Mouse (Mus musculus): Measurements from ENCODE around the gene Olfr1375. TPM values are rescaled to one million over a fixed set of nuclear protein-coding genes. Genes with fewer than 3 reads are reported as not detected.

Gene Olfr1375
- polyA plus RNA-seq, 1 experiment from 2014 or later = not detected

DNA sequence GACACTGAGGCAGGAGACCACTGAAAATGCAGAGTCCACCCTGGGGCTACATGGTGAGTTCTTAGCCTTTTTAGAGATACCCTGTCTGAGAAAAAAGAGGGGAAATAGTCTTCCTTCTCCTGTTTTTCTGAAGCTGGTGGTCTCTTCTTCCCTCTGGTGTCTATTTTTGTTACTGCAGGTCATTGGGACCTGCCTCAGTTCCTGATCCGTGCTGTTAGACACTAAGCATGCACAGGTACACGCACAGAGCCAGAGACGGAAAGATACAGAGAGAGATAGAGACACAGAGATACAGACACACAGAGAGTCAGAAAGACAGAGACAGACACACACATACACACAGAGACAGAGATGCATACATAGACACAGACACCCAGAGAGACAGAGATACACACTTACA lies 5.3 kb downstream of the Olfr1375 start:
- no peak overlapping the region for H3K4me2 ChIP-seq (replicated peaks)
- H3K27me3 ChIP-seq (replicated peaks) = no peaks in the 10 kb centered on the region
- H3K9ac ChIP-seq = no peak overlapping the region
- no peak overlapping the region for H3K4me3 ChIP-seq (replicated peaks)
- no peak for ATAC-seq
- no peaks in the 10 kb centered on the region for H3K9me3 ChIP-seq
- H3K27ac ChIP-seq = no peak overlapping the region
- H3K4me1 ChIP-seq (replicated peaks) = no peaks in the 10 kb centered on the region
- 30% methylated on average over 3 of the region's 3 CpGs for WGBS
- no peaks in the 10 kb centered on the region for H3K36me3 ChIP-seq

DNA sequence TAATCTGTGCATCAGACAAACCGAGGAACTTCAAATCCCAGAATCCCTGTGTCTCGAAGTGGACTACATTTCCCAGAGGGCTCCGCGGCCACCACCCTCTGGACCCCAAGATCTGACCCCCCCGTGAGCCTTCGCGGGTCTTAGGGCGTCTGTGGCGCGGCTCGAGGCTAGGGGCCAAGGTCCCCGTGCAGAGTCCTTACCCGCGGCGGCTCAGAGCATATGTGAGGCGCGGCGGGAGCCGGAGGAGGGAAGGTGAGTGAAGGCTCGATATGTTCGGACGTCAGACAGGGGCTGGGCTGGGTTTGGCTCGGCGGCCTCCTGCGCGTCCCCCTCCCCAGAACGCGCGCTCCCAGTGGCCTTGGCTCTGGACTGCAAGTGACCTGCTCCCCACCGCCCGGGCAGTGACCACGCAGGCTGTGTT lies 11.3 kb downstream of the Olfr1375 start, which contains the start of gene Zfp354a:
TSS of gene Zfp354a (plus strand) at position 107 of the 421 bp plus-strand sequence.
- peak within 1 kb of the TSS; percentile 90 for H3K4me2 ChIP-seq (replicated peaks)
- H3K4me1 ChIP-seq (replicated peaks) = peaks cover 10% of the 10 kb centered on the region
- ATAC-seq = peak; percentile 96
- under 1% methylated on average over 32 of the region's 32 CpGs for WGBS
- no peaks in the 10 kb centered on the region for H3K27me3 ChIP-seq (replicated peaks)
- H3K4me3 ChIP-seq (replicated peaks) = peak within 1 kb of the TSS; percentile 84
- 0 out of 2 replicates have a peak within 1 kb of the TSS, but pooled peaks have one; percentile 40 for H3K27ac ChIP-seq
- peak within 1 kb of the TSS; percentile 79 for H3K9ac ChIP-seq
- H3K36me3 ChIP-seq = no peaks in the 10 kb centered on the region
- no peaks in the 10 kb centered on the region for H3K9me3 ChIP-seq

DNA sequence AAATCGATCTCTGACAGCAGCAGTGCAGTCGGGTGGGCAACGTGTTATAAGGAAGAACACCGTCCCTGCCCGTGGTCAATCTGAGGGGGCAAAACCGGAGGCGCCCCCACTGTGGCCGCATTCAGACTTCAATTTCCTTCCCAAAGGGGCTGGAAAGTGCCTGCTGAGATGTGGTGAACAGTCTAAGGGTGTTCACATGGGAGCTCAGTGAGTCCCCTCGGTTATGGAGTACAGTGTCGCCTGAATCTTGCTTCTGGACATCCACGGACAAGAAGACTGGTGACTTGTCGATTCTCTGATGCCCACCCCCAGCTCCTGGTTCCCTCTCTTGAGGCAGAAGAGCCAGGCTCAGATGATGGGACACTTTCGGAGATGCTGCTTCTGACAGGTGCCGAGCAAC lies 11.7 kb downstream of the Olfr1375 start:
- peak overlapping the region; percentile 79 for H3K9ac ChIP-seq
- peak overlapping the region; percentile 84 for H3K4me3 ChIP-seq (replicated peaks)
- no peaks in the 10 kb centered on the region for H3K27me3 ChIP-seq (replicated peaks)
- H3K4me2 ChIP-seq (replicated peaks) = peak overlapping the region; percentile 90
- H3K36me3 ChIP-seq = no peaks in the 10 kb centered on the region
- H3K27ac ChIP-seq = 0 out of 2 replicates have a peak overlapping the region, but pooled peaks have one; percentile 40
- WGBS = 9% methylated on average over 14 of the region's 14 CpGs
- H3K9me3 ChIP-seq = no peaks in the 10 kb centered on the region
- ATAC-seq = peak; percentile 64
- H3K4me1 ChIP-seq (replicated peaks) = peaks cover 10% of the 10 kb centered on the region

DNA sequence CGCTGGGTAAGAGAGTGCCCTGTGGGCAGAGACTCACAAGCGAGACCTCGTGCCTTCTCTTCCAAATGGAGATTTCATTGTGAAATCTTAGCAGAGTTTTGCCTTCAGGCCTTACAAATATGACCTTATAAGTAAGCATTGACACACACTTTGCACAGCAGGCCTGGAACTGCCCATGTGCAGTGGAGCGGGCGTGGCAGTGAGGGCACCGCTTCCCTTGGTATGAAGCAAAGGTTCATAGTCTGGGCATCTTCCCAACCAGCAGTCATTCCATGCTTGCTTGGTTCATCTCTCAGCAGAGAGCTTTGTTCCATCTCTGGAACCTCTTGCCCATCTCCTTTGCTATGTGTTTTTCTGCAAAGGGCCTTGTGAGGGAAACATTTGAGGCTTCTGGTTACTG lies 13.1 kb downstream of the Olfr1375 start:
- no peaks in the 10 kb centered on the region for H3K27me3 ChIP-seq (replicated peaks)
- ATAC-seq = no peak
- WGBS = 96% methylated on average over 6 of the region's 6 CpGs

DNA sequence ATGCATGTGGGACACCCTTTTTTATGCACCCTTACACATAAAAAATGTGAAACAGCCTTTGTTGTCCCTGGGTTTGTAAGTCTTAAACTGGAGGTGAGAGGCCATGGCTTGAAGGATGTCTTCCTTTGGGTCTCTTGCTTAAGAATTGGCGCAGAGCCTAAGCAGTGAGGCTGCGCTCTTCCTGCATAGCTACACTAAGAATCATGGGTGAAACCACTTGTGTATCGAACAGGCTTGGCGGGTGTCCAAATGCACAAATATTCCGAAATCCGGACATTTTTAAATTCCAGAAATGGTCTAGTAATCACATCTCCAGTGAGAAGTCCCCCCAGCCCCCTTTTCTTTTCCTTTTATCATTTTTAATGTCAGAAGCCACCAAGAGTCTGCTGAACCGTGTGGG lies 15.4 kb downstream of the Olfr1375 start:
- 59% methylated on average over 7 of the region's 7 CpGs for whole genome bisulfite sequencing
- H3K36me3 ChIP-seq = no peaks in the 10 kb centered on the region; the same call in 1 of the 2 replicates
- no peak overlapping the region for H3K9ac ChIP-seq
- no peaks in the 10 kb centered on the region; the same call in 1 of the 2 replicates for H3K9me3 ChIP-seq
- H3K4me2 ChIP-seq (replicated peaks) = no peak overlapping the region
- H3K27me3 ChIP-seq (replicated peaks) = no peaks in the 10 kb centered on the region
- ATAC-seq = no peak
- no peak overlapping the region for H3K4me3 ChIP-seq (replicated peaks)
- no peak overlapping the region for H3K27ac ChIP-seq
- peaks cover 10% of the 10 kb centered on the region for H3K4me1 ChIP-seq (replicated peaks)

More for the DNA sequence above, 13.1 kb downstream of the Olfr1375 start:
- Histone ChIP-seq H3K9me3 (no peaks in the 10 kb centered on the region), H3K4me2 (replicated peaks) (no peak overlapping the region), H3K36me3 (no peaks in the 10 kb centered on the region), H3K9ac (no peak overlapping the region), H3K27ac (no peak overlapping the region), H3K4me1 (replicated peaks) (peaks cover 10% of the 10 kb centered on the region), H3K4me3 (replicated peaks) (no peak overlapping the region)

DNA sequence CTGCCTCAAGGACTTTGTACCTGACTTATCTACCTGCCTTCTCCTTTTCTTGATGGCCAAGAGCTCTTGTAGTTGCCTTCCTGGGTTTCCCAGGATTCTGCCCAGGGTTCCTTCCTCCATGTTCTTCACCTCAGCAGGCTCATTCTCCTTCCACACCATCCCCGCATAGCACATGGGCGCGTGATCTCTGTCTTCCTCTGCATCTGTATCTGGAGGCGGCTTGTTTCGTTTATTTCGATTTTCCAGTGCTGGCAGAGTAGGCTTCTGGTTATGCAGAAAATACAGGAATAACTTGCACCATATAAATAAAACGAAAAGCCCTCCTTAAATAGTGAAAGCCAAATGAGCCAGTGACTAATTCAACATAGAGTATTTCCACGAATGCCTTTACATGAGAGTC lies 15.9 kb downstream of the Olfr1375 start:
- Histone ChIP-seq H3K36me3 (peaks cover 4% of the 10 kb centered on the region), H3K9ac (no peak overlapping the region), H3K9me3 (no peaks in the 10 kb centered on the region; the same call in 1 of the 2 replicates), H3K27me3 (replicated peaks) (no peaks in the 10 kb centered on the region), H3K4me2 (replicated peaks) (no peak overlapping the region), H3K4me3 (replicated peaks) (no peak overlapping the region), H3K27ac (no peak overlapping the region), H3K4me1 (replicated peaks) (peaks cover 10% of the 10 kb centered on the region)
- 93% methylated on average over 8 of the region's 8 CpGs for WGBS
- ATAC-seq = no peak

DNA sequence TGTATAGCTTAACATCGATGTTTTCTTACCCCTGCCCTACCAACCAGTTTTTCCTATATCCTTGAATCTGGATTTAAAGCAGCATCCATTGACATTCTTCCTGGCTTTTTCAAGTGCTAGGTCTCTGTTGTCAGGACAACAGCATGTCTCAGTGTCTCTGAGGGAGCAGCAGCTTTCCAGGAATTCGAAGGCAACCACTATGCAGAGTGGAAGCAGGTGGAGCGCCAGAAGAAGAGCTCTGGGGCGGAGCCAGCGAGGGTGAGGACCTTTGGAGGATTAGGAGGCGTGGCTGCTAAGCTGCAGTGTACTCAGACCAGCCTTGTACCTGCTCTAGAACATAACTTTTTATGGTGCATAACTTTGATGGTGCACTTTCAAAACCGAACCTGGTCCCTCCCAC lies 36.6 kb downstream of the Olfr1375 start:
- Histone ChIP-seq H3K4me3 (replicated peaks) (no peak overlapping the region), H3K36me3 (no peaks in the 10 kb centered on the region), H3K9me3 (no peaks in the 10 kb centered on the region), H3K27me3 (replicated peaks) (no peaks in the 10 kb centered on the region), H3K4me2 (replicated peaks) (no peak overlapping the region), H3K27ac (no peak overlapping the region), H3K9ac (no peak overlapping the region), H3K4me1 (replicated peaks) (no peaks in the 10 kb centered on the region)
- WGBS = 39% methylated on average over 7 of the region's 7 CpGs
- no peak for ATAC-seq

DNA sequence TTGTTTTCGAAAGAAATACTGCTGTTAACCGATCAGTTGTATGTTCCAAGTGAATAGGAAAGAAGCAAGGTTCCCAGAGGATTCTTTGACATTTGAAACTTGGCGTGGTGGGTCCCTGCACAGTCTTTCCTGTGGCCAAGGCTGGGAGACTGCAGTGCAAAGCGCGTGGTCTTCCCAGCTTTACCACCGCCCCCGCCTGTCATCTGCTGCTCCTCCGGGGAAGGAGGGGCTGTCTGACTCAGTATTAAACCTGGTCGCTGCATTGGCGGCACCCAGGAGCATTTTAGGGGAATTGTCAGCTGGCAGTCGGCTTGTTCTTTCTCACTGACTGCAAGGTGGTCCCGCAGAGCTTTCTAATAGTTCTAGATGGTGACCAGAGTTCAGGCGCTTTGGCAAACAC lies 37.4 kb downstream of the Olfr1375 start:
- no peak for ATAC-seq
- H3K27ac ChIP-seq = no peak overlapping the region
- H3K9ac ChIP-seq = no peak overlapping the region
- H3K4me1 ChIP-seq (replicated peaks) = no peaks in the 10 kb centered on the region
- H3K27me3 ChIP-seq (replicated peaks) = no peaks in the 10 kb centered on the region
- no peaks in the 10 kb centered on the region for H3K9me3 ChIP-seq
- no peak overlapping the region for H3K4me2 ChIP-seq (replicated peaks)
- no peaks in the 10 kb centered on the region for H3K36me3 ChIP-seq
- H3K4me3 ChIP-seq (replicated peaks) = no peak overlapping the region
- WGBS = 58% methylated on average over 13 of the region's 13 CpGs

Other genes starting within 250 kb of the Olfr1375 start
- 15.0 and 16.3 TPM in 2 replicates for gene Zfp354c, start 220.4 kb upstream of the Olfr1375 start, polyA plus RNA-seq (2015; fragmentation: Nextera tagmentation; extraction: Ambion mirVana)
- gene Zfp879, start 206.6 kb upstream of the Olfr1375 start, polyA plus RNA-seq (2015; fragmentation: Nextera tagmentation; extraction: Ambion mirVana) = 0.33 and 0.44 TPM in 2 replicates
- 0.06 TPM in 1 of 2 replicates, not detected in the other for gene Grm6, start 197.4 kb upstream of the Olfr1375 start, polyA plus RNA-seq (2015; fragmentation: Nextera tagmentation; extraction: Ambion mirVana)
- 5.1 and 5.2 TPM in 2 replicates for gene Zfp454, start 160.5 kb upstream of the Olfr1375 start, polyA plus RNA-seq (2015; fragmentation: Nextera tagmentation; extraction: Ambion mirVana)
- 9.1 and 9.8 TPM in 2 replicates for gene Zfp2, start 131.9 kb upstream of the Olfr1375 start, polyA plus RNA-seq (2015; fragmentation: Nextera tagmentation; extraction: Ambion mirVana)
- gene Zfp354b, start 116.5 kb upstream of the Olfr1375 start, polyA plus RNA-seq (2015; fragmentation: Nextera tagmentation; extraction: Ambion mirVana) = 0.71 and 1.2 TPM in 2 replicates
- not detected in 2 replicates for gene 4933414I15Rik, start 104.3 kb upstream of the Olfr1375 start, polyA plus RNA-seq (2015; fragmentation: Nextera tagmentation; extraction: Ambion mirVana)
- gene Prop1, start 94.3 kb upstream of the Olfr1375 start, polyA plus RNA-seq (2015; fragmentation: Nextera tagmentation; extraction: Ambion mirVana) = not detected in 2 replicates
- gene Olfr1378, start 81.6 kb upstream of the Olfr1375 start, polyA plus RNA-seq (2015; fragmentation: Nextera tagmentation; extraction: Ambion mirVana) = not detected in 2 replicates
- not detected in 2 replicates for gene Olfr1377, start 66.1 kb upstream of the Olfr1375 start, polyA plus RNA-seq (2015; fragmentation: Nextera tagmentation; extraction: Ambion mirVana)
- not detected in 2 replicates for gene Olfr51, start 44.5 kb upstream of the Olfr1375 start, polyA plus RNA-seq (2015; fragmentation: Nextera tagmentation; extraction: Ambion mirVana)
- not detected in 2 replicates for gene Olfr54, start 33.9 kb upstream of the Olfr1375 start, polyA plus RNA-seq (2015; fragmentation: Nextera tagmentation; extraction: Ambion mirVana)
- 6.7 and 7.4 TPM in 2 replicates for gene Zfp354a, start 11.1 kb downstream of the Olfr1375 start, polyA plus RNA-seq (2015; fragmentation: Nextera tagmentation; extraction: Ambion mirVana)
- gene Gm12569, start 172.4 kb downstream of the Olfr1375 start, polyA plus RNA-seq (2015; fragmentation: Nextera tagmentation; extraction: Ambion mirVana) = not detected in 2 replicates
- gene Clk4, start 213.6 kb downstream of the Olfr1375 start, polyA plus RNA-seq (2015; fragmentation: Nextera tagmentation; extraction: Ambion mirVana) = 90.1 and 96.1 TPM in 2 replicates
- 0.64 TPM in 1 of 2 replicates, not detected in the other for gene BC049762, start 214.9 kb downstream of the Olfr1375 start, polyA plus RNA-seq (2015; fragmentation: Nextera tagmentation; extraction: Ambion mirVana)
- gene Col23a1, start 241.8 kb downstream of the Olfr1375 start, polyA plus RNA-seq (2015; fragmentation: Nextera tagmentation; extraction: Ambion mirVana) = 17.7 and 19.2 TPM in 2 replicates

All from intestine, embryonic 15.5 days (tissue).